Mouse (Mus musculus): ENCODE results near the gene Trim72.

Gene Trim72

DNA sequence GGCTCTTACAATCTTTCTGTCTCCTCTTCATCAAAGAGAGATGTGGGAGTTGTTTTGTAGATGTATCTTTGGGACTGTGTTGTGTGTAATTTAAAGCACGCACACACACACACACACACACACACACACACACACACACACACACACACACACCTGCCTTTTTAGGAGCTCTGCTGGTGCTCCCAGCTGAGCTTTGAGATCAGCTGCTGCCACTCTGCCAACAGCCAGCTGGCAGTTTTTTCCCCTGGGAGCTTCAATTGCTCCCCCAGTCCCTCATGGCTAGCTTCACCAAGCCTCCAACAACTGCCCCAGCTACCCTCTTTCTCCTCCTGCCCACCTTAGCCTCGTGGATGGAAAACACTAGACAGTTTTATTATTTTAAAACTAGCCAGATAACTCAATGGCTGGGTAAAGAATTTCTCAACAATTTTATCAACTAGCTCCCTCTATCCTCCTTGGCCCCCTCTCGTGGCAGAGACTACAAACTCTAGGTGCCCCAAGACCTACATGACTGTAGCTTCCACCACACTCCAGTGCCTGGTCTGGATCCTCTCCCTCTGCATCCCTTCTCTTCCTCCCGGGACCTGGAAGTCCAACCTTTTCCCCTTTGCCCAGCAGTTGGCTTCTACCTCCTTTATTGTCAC is 40.5 kb downstream of the Trim72 start:
- in situ Hi-C loops (cut with MboI, MseI): no loop called here

DNA sequence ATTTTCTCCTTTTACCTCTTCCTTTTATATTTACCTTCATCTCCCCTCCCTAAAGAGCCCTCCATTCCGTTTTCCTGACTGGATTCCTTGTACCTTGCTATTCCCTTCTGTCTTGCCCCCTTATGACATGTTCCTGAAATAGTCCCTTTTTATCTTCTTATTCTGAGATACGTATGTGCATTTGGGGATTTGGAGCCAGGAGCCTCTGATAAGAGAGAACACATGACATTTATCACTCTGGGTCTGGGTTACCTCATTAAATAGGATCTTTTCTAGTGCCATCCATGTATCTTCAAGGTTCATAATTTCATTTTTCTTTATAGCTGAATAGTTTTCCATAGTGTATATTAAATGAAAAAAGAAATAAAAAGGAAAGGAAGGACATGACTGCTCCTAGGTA is 41.9 kb downstream of the Trim72 start:
- in situ Hi-C loops (cut with MboI, MseI): no loop called here

GRCm38 (mm10) chr7:128048819-128049218 is 45.1 kb downstream of the Trim72 start:
- in situ Hi-C loops (cut with MboI, MseI): no loop called here

GRCm38 (mm10) chr7:128049254-128049653 is 45.5 kb downstream of the Trim72 start:
- in situ Hi-C loops (cut with MboI, MseI): no loop called here

- in situ Hi-C loops (cut with MboI, MseI): no loop called here
Measured at GRCm38 (mm10) chr7:128050739-128051138, 47.0 kb downstream of the Trim72 start.

- in situ Hi-C loops (cut with MboI, MseI): no loop called here
Measured at GRCm38 (mm10) chr7:128053061-128053460, 49.3 kb downstream of the Trim72 start.

DNA sequence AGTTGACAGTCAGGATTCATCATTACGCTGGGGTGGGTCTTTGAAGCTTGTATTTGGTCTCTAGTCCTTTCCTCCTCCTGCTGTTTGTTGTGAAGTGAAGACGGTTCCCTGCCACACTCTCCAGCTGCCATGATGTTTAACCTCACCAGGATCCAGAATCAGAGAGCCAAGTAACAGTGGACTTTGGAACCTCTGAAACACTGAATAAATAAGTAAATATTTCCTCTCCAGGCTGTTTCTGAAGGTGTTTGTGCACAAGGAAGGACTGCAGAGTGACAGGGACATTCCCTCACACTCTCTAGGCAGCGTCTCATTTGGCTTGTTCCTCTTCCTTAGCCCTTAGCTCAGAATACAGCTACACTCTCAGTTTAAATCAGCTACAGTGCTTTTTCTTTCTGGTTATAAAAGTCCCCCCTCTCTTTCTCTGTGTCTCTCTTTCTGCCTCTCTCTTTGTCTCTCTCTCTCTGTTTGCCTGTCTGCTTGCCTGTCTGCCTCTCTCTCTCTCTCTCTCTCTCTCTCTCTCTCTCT is 53.2 kb downstream of the Trim72 start:
- in situ Hi-C loops (cut with MboI, MseI): no loop called here

GRCm38 (mm10) chr7:128057860-128058259 is 54.1 kb downstream of the Trim72 start:
- in situ Hi-C loops (cut with MboI, MseI): no loop called here

- in situ Hi-C loops (cut with MboI, MseI): no loop called here
Measured at GRCm38 (mm10) chr7:128058576-128058975, 54.8 kb downstream of the Trim72 start.

DNA sequence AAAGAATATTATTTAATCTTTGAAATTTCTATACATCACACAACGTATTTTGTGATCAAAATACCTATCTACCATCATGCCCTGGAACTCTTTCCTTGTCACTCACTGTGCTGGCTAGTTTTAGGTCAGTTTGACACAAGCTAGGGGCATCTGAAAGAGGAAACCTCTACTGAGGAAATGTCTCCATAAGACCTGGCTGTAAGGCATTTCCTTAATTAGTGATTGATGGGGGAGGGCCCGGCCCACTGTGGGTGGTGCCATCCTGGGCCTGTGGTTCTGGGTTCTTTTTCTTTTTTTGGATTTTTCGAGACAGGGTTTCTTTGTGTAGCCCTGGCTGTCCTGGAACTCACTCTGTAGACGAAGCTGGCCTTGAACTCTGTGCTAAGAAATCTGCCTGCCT is 55.3 kb downstream of the Trim72 start:
- in situ Hi-C loops (cut with MboI, MseI): no loop called here

Measured in T-helper 17 cell (primary cell).